Mouse (Mus musculus) neural tube, embryonic 14.5 days (tissue): ENCODE measurements around the gene Gnat3. TPM values are rescaled to one million over a fixed set of nuclear protein-coding genes. Genes with fewer than 3 reads are reported as not detected.

ENCODE experiments used
- ATAC-seq: fragments of 200-750 bp; cut with Nextera tagmentation; 2 replicates; pipeline ENCODE4 v1.8.0; 2017; ENCODE audit warnings: low read depth, mild to moderate bottlenecking, moderate TSS enrichment, moderate library complexity
- H3K27ac ChIP-seq: fragments of 300-500 bp; sonication (generic); 2 replicates; pipeline ENCODE4 v1.5.1; 2014; ENCODE audit warnings: low read depth, mild to moderate bottlenecking, control low read depth, low read length, moderate library complexity, mixed read lengths
- H3K27me3 ChIP-seq: fragments of 300-500 bp; sonication (generic); 2 replicates; pipeline ENCODE4 v1.6.1; 2014; ENCODE audit warnings: low read length; ENCODE audit not compliant: control insufficient read depth, insufficient read depth
- H3K36me3 ChIP-seq: fragments of 300-500 bp; sonication (generic); 2 replicates; pipeline ENCODE4 v1.6.1; 2014; ENCODE audit warnings: low read length, mixed read lengths; ENCODE audit not compliant: control insufficient read depth, insufficient read depth
- H3K4me1 ChIP-seq: fragments of 300-500 bp; sonication (generic); 2 replicates; pipeline ENCODE4 v1.6.1; 2014; ENCODE audit warnings: low read length; ENCODE audit not compliant: control insufficient read depth, insufficient read depth
- H3K4me2 ChIP-seq: fragments of 300-500 bp; sonication (generic); 2 replicates; pipeline ENCODE4 v1.6.1; 2014; ENCODE audit warnings: mild to moderate bottlenecking, low read depth, low read length, control low read depth
- H3K4me3 ChIP-seq: fragments of 300-500 bp; sonication (generic); 2 replicates; pipeline ENCODE4 v1.5.1; 2014; ENCODE audit warnings: low read depth, low read length, control low read depth, mixed read lengths
- H3K9ac ChIP-seq: fragments of 300-500 bp; sonication (generic); replicated peaks from 2 replicates; pipeline ENCODE4 v1.6.1; 2014; ENCODE audit warnings: low read depth, mild to moderate bottlenecking, control low read depth, low read length, mixed read lengths
- H3K9me3 ChIP-seq: fragments of 300-500 bp; sonication (generic); 2 replicates; pipeline ENCODE4 v1.6.1; 2016; ENCODE audit warnings: low read length; ENCODE audit not compliant: control insufficient read depth
- WGBS: fragments of 180-500 bp; shearing (Covaris S2); extraction: QIAGEN DNeasy Blood & Tissue Kit; methylation state at CpG from one replicate; pipeline ENCODE4 v1.1.7; 2014; 5-methylcytosine and 5-hydroxymethylcytosine counted together
- polyA plus RNA-seq: library from polyadenylated mRNA; unstranded; fragments of >200 nt; fragmentation: Nextera tagmentation; extraction: Ambion mirVana; gene quantifications from 2 replicates; pipeline ENCODE4 v1.2.1, GENCODE M21; 2014

Gene Gnat3
- polyA plus RNA-seq, 1 experiment from 2014 or later: not detected

- WGBS: 68% methylated on average over 6 of the region's 6 CpGs
- H3K4me3 ChIP-seq: no peak overlapping the region
- ATAC-seq: no peak
Measured at GRCm38 (mm10) chr5:18000185-18000584, 37.8 kb downstream of the Gnat3 start.

GRCm38 (mm10) chr5:18001646-18002045 is 39.3 kb downstream of the Gnat3 start:
- H3K27me3 ChIP-seq: no peaks in the 10 kb centered on the region
- H3K36me3 ChIP-seq: no peaks in the 10 kb centered on the region
- H3K9ac ChIP-seq: no peak overlapping the region
- H3K27ac ChIP-seq: no peak overlapping the region
- no peak overlapping the region for H3K4me3 ChIP-seq
- ATAC-seq: no peak
- H3K4me2 ChIP-seq: no peak overlapping the region
- no peaks in the 10 kb centered on the region for H3K9me3 ChIP-seq
- H3K4me1 ChIP-seq: no peaks in the 10 kb centered on the region
- WGBS: 61% methylated on average over 4 of the region's 4 CpGs

More at GRCm38 (mm10) chr5:18000185-18000584, 37.8 kb downstream of the Gnat3 start:
- H3K9ac ChIP-seq: no peak overlapping the region
- no peaks in the 10 kb centered on the region for H3K36me3 ChIP-seq
- H3K4me1 ChIP-seq: no peaks in the 10 kb centered on the region
- no peak overlapping the region for H3K4me2 ChIP-seq
- no peak overlapping the region for H3K27ac ChIP-seq
- no peaks in the 10 kb centered on the region for H3K27me3 ChIP-seq
- H3K9me3 ChIP-seq: no peaks in the 10 kb centered on the region

GRCm38 (mm10) chr5:18003675-18004074 is 41.3 kb downstream of the Gnat3 start:
- no peaks in the 10 kb centered on the region for H3K27me3 ChIP-seq
- no peak overlapping the region for H3K9ac ChIP-seq
- no peak for ATAC-seq
- H3K4me1 ChIP-seq: no peaks in the 10 kb centered on the region
- H3K36me3 ChIP-seq: no peaks in the 10 kb centered on the region
- no peaks in the 10 kb centered on the region for H3K9me3 ChIP-seq
- no peak overlapping the region for H3K27ac ChIP-seq
- WGBS: 92% methylated on average over 6 of the region's 6 CpGs
- H3K4me2 ChIP-seq: no peak overlapping the region
- no peak overlapping the region for H3K4me3 ChIP-seq

- no peak overlapping the region for H3K9ac ChIP-seq
- no peaks in the 10 kb centered on the region for H3K36me3 ChIP-seq
- no peak overlapping the region for H3K27ac ChIP-seq
- ATAC-seq: no peak; the same call in 1 of the 2 replicates
- 69% methylated on average over 3 of the region's 3 CpGs for WGBS
- H3K4me1 ChIP-seq: no peaks in the 10 kb centered on the region
- H3K27me3 ChIP-seq: no peaks in the 10 kb centered on the region
- no peak overlapping the region for H3K4me2 ChIP-seq
- H3K4me3 ChIP-seq: no peak overlapping the region
- H3K9me3 ChIP-seq: no peaks in the 10 kb centered on the region
Measured at GRCm38 (mm10) chr5:18004824-18005611, 42.7 kb downstream of the Gnat3 start.

- Histone ChIP-seq H3K27me3 (no peaks in the 10 kb centered on the region), H3K9ac (no peak overlapping the region), H3K36me3 (no peaks in the 10 kb centered on the region), H3K27ac (no peak overlapping the region), H3K9me3 (no peaks in the 10 kb centered on the region), H3K4me3 (no peak overlapping the region), H3K4me2 (no peak overlapping the region), H3K4me1 (no peaks in the 10 kb centered on the region)
- no peak for ATAC-seq
- 89% methylated on average over 2 of the region's 2 CpGs for WGBS
Measured at GRCm38 (mm10) chr5:18006157-18006556, 43.8 kb downstream of the Gnat3 start.

- H3K27me3 ChIP-seq: no peaks in the 10 kb centered on the region
- H3K36me3 ChIP-seq: no peaks in the 10 kb centered on the region
- no peak overlapping the region for H3K4me2 ChIP-seq
- no peak for ATAC-seq
- H3K9ac ChIP-seq: no peak overlapping the region
- no peak overlapping the region for H3K4me3 ChIP-seq
- H3K9me3 ChIP-seq: no peaks in the 10 kb centered on the region
- H3K27ac ChIP-seq: no peak overlapping the region
- no peaks in the 10 kb centered on the region for H3K4me1 ChIP-seq
Measured at GRCm38 (mm10) chr5:18007067-18007466, 44.7 kb downstream of the Gnat3 start.

GRCm38 (mm10) chr5:18010301-18010700 is 48.0 kb downstream of the Gnat3 start:
- Histone ChIP-seq H3K36me3 (no peaks in the 10 kb centered on the region), H3K4me3 (no peak overlapping the region), H3K4me1 (no peaks in the 10 kb centered on the region), H3K27ac (no peak overlapping the region), H3K9ac (no peak overlapping the region), H3K27me3 (no peaks in the 10 kb centered on the region), H3K9me3 (no peaks in the 10 kb centered on the region), H3K4me2 (no peak overlapping the region)
- ATAC-seq: no peak
- WGBS: 27% methylated on average over 5 of the region's 5 CpGs

GRCm38 (mm10) chr5:18013196-18013595 is 50.8 kb downstream of the Gnat3 start:
- 68% methylated on average over 2 of the region's 2 CpGs for WGBS
- no peak for ATAC-seq
- no peak overlapping the region for H3K27ac ChIP-seq

GRCm38 (mm10) chr5:18014209-18014829 is 52.0 kb downstream of the Gnat3 start:
- no peak overlapping the region for H3K4me2 ChIP-seq
- H3K9ac ChIP-seq: no peak overlapping the region
- H3K9me3 ChIP-seq: no peaks in the 10 kb centered on the region
- no peaks in the 10 kb centered on the region for H3K36me3 ChIP-seq
- ATAC-seq: no peak
- H3K27ac ChIP-seq: no peak overlapping the region
- 93% methylated on average over 4 of the region's 4 CpGs for WGBS
- no peaks in the 10 kb centered on the region for H3K4me1 ChIP-seq
- H3K27me3 ChIP-seq: no peaks in the 10 kb centered on the region
- no peak overlapping the region for H3K4me3 ChIP-seq

More at GRCm38 (mm10) chr5:18013196-18013595, 50.8 kb downstream of the Gnat3 start:
- Histone ChIP-seq H3K4me3 (no peak overlapping the region), H3K9ac (no peak overlapping the region), H3K9me3 (no peaks in the 10 kb centered on the region), H3K4me2 (no peak overlapping the region), H3K4me1 (no peaks in the 10 kb centered on the region), H3K27me3 (no peaks in the 10 kb centered on the region), H3K36me3 (no peaks in the 10 kb centered on the region)
